Mouse (Mus musculus): Measurements from ENCODE around the gene Sla2. TPM values are rescaled to one million over a fixed set of nuclear protein-coding genes. Genes with fewer than 3 reads are reported as not detected.

Sla2 gene
- polyA plus RNA-seq, 1 experiment from 2014 or later, result 0.22 TPM

DNA sequence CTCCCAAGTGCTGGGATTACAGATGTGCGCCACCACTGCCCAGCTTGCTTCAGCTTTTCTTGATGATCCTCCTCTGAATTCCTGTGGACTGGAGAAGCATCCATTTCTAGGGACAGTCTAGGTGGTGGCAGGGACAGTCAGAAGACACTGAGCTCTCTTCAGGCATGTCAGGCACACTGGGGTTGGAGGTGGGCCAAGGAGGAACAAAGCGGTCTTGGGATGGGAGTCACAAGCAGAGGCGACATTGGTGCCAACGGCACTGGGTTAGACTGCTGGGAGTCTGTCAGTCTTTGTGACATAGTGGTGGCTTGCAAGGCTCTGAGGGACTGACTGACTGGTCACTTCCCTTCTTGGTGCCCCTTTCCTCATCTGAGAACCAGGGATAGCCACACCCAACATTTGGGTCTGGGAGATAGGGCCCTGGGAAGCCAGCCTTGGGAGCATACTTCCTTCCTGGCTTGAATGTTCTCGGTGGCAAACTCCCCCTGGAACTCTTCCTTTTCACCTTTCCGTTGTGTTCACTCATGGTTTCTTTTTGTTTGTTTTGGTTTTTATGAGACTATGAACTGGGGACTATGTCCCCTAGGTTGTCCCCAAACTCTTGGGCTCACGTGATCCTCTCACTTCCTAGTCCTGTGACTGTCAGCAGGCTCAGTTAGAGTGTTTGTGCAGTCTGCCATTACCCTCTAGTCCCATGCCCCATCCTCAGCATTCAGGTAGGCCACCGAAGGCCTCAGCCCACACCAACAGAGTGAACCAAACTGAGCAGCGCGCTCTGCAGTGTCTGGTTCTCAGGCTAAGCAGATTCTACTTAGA lies 2.4 kb downstream of the Sla2 start:
- no peaks in the 10 kb centered on the region for H3K4me1 ChIP-seq (ENCODE audit: control insufficient read depth, insufficient read depth, low read length)
- no peaks in the 10 kb centered on the region for H3K9me3 ChIP-seq (ENCODE audit: control insufficient read depth, low read depth, low read length)
- no peak overlapping the region for H3K27ac ChIP-seq (ENCODE audit: low read length)
- no peaks in the 10 kb centered on the region for H3K27me3 ChIP-seq (ENCODE audit: control insufficient read depth, insufficient read depth, low read length)
- H3K36me3 ChIP-seq (ENCODE audit: control insufficient read depth, insufficient read depth, low read length), result no peaks in the 10 kb centered on the region
- H3K9ac ChIP-seq (replicated peaks; ENCODE audit: low read depth, low read length), result no peak overlapping the region
- no peak overlapping the region for H3K4me2 ChIP-seq (replicated peaks; ENCODE audit: low read depth, low read length)
- WGBS, result 86% methylated on average over 10 of the region's 10 CpGs
- no peak for ATAC-seq (ENCODE audit: insufficient number of reproducible peaks, insufficient read depth, low FRiP score, low read depth)
- H3K4me3 ChIP-seq (ENCODE audit: low read depth, low read length), result no peak overlapping the region

DNA sequence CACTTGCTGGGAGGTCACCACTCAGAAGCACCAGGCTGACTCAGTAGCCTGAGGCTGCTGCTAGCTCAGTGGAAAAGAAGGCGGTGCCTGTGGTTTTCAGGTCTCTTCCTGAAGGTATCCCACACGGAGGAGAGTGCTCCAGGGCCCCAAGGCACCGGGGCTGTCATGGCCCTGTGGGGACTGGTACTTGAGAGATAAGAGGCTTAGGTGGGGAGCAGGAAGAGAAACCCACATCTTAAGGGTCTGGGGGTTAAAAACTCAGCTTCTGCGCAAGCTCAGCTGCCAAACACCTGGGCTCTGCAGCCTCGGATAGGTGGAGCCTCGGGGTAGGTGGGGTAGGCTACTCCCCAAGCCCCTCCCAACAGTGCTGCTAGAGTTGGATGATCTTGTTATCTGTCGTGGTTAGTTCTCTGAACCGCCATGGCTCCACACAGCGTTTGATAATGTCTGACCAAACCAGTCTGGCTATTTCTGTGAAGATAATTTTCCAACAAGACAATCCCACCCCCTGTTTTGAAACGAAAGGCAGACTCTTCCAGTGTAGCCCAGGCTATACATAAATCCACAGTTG lies 4.5 kb downstream of the Sla2 start:
- Histone ChIP-seq H3K27me3 (ENCODE audit: control insufficient read depth, insufficient read depth, low read length) (no peaks in the 10 kb centered on the region), H3K4me2 (replicated peaks; ENCODE audit: low read depth, low read length) (no peak overlapping the region), H3K4me1 (ENCODE audit: control insufficient read depth, insufficient read depth, low read length) (0 out of 2 replicates have a peak, but pooled peaks cover 2% of the 10 kb centered on the region), H3K9ac (replicated peaks; ENCODE audit: low read depth, low read length) (no peak overlapping the region), H3K36me3 (ENCODE audit: control insufficient read depth, insufficient read depth, low read length) (no peaks in the 10 kb centered on the region), H3K9me3 (ENCODE audit: control insufficient read depth, low read depth, low read length) (no peaks in the 10 kb centered on the region), H3K27ac (ENCODE audit: low read length) (no peak overlapping the region), H3K4me3 (ENCODE audit: low read depth, low read length) (no peak overlapping the region)
- ATAC-seq (ENCODE audit: insufficient number of reproducible peaks, insufficient read depth, low FRiP score, low read depth), result no peak; the same call in 1 of the 2 replicates
- 31% methylated on average over 10 of the region's 10 CpGs for WGBS

- Histone ChIP-seq H3K27me3 (ENCODE audit: control insufficient read depth, insufficient read depth, low read length) (no peaks in the 10 kb centered on the region), H3K4me2 (replicated peaks; ENCODE audit: low read depth, low read length) (no peak overlapping the region), H3K36me3 (ENCODE audit: control insufficient read depth, insufficient read depth, low read length) (peaks cover 1% of the 10 kb centered on the region; the same call in 1 of the 2 replicates), H3K9me3 (ENCODE audit: control insufficient read depth, low read depth, low read length) (no peaks in the 10 kb centered on the region), H3K4me1 (ENCODE audit: control insufficient read depth, insufficient read depth, low read length) (0 out of 2 replicates have a peak, but pooled peaks cover 2% of the 10 kb centered on the region), H3K27ac (ENCODE audit: low read length) (no peak overlapping the region), H3K4me3 (ENCODE audit: low read depth, low read length) (no peak overlapping the region), H3K9ac (replicated peaks; ENCODE audit: low read depth, low read length) (no peak overlapping the region)
- 81% methylated on average over 3 of the region's 3 CpGs for WGBS
- ATAC-seq (ENCODE audit: insufficient number of reproducible peaks, insufficient read depth, low FRiP score, low read depth), result no peak
Observed at GRCm38 (mm10) chr2:156879541-156879940, 7.5 kb downstream of the Sla2 start.

DNA sequence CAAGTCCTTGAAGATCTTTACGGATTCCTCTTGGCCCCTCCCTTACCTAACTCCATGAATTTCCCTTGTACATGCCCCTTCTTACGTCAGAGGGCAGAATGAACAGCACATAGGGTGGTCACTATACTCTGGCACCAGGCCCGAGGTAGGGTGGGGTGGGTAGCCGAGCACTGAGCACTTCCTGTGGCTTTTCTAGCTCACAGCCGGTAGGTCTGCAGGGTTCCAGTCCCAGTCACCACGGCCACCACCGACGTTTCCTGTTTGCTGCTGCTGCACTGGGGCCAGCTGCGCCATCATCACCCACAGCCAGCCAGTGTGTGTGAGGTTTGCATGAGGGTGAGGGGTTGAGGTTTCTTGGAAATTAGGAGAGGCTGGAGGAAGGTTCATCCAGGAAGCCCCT lies 9.3 kb downstream of the Sla2 start:
- no peak overlapping the region for H3K4me3 ChIP-seq (ENCODE audit: low read depth, low read length)
- H3K27me3 ChIP-seq (ENCODE audit: control insufficient read depth, insufficient read depth, low read length), result no peaks in the 10 kb centered on the region
- 53% methylated on average over 9 of the region's 9 CpGs for WGBS
- peaks cover 19% of the 10 kb centered on the region for H3K36me3 ChIP-seq (ENCODE audit: control insufficient read depth, insufficient read depth, low read length)
- H3K4me2 ChIP-seq (replicated peaks; ENCODE audit: low read depth, low read length), result no peak overlapping the region
- ATAC-seq (ENCODE audit: insufficient number of reproducible peaks, insufficient read depth, low FRiP score, low read depth), result no peak
- 0 out of 2 replicates have a peak, but pooled peaks cover 2% of the 10 kb centered on the region for H3K4me1 ChIP-seq (ENCODE audit: control insufficient read depth, insufficient read depth, low read length)
- no peaks in the 10 kb centered on the region for H3K9me3 ChIP-seq (ENCODE audit: control insufficient read depth, low read depth, low read length)
- H3K9ac ChIP-seq (replicated peaks; ENCODE audit: low read depth, low read length), result no peak overlapping the region
- no peak overlapping the region for H3K27ac ChIP-seq (ENCODE audit: low read length)

GRCm38 (mm10) chr2:156874760-156875510 lies 12.1 kb downstream of the Sla2 start:
- no peaks in the 10 kb centered on the region for H3K27me3 ChIP-seq (ENCODE audit: control insufficient read depth, insufficient read depth, low read length)
- WGBS, result 93% methylated on average over 4 of the region's 4 CpGs
- H3K27ac ChIP-seq (ENCODE audit: low read length), result no peak overlapping the region
- H3K9me3 ChIP-seq (ENCODE audit: control insufficient read depth, low read depth, low read length), result no peaks in the 10 kb centered on the region
- H3K4me2 ChIP-seq (replicated peaks; ENCODE audit: low read depth, low read length), result no peak overlapping the region
- no peak overlapping the region for H3K4me3 ChIP-seq (ENCODE audit: low read depth, low read length)
- no peak for ATAC-seq (ENCODE audit: insufficient number of reproducible peaks, insufficient read depth, low FRiP score, low read depth)
- H3K36me3 ChIP-seq (ENCODE audit: control insufficient read depth, insufficient read depth, low read length), result peaks cover 39% of the 10 kb centered on the region
- H3K9ac ChIP-seq (replicated peaks; ENCODE audit: low read depth, low read length), result no peak overlapping the region
- 0 out of 2 replicates have a peak, but pooled peaks cover 2% of the 10 kb centered on the region for H3K4me1 ChIP-seq (ENCODE audit: control insufficient read depth, insufficient read depth, low read length)

- Histone ChIP-seq H3K4me1 (ENCODE audit: control insufficient read depth, insufficient read depth, low read length) (0 out of 2 replicates have a peak, but pooled peaks cover 2% of the 10 kb centered on the region), H3K27ac (ENCODE audit: low read length) (no peak overlapping the region), H3K36me3 (ENCODE audit: control insufficient read depth, insufficient read depth, low read length) (peaks cover 39% of the 10 kb centered on the region), H3K9ac (replicated peaks; ENCODE audit: low read depth, low read length) (no peak overlapping the region), H3K27me3 (ENCODE audit: control insufficient read depth, insufficient read depth, low read length) (no peaks in the 10 kb centered on the region), H3K4me3 (ENCODE audit: low read depth, low read length) (no peak overlapping the region), H3K4me2 (replicated peaks; ENCODE audit: low read depth, low read length) (no peak overlapping the region), H3K9me3 (ENCODE audit: control insufficient read depth, low read depth, low read length) (no peaks in the 10 kb centered on the region)
- 86% methylated on average over 8 of the region's 8 CpGs for WGBS
- no peak for ATAC-seq (ENCODE audit: insufficient number of reproducible peaks, insufficient read depth, low FRiP score, low read depth)
Observed at GRCm38 (mm10) chr2:156874047-156874759, 12.8 kb downstream of the Sla2 start.

- Histone ChIP-seq H3K27ac (ENCODE audit: low read length) (no peak overlapping the region), H3K4me3 (ENCODE audit: low read depth, low read length) (no peak overlapping the region), H3K4me1 (ENCODE audit: control insufficient read depth, insufficient read depth, low read length) (0 out of 2 replicates have a peak, but pooled peaks cover 2% of the 10 kb centered on the region), H3K4me2 (replicated peaks; ENCODE audit: low read depth, low read length) (no peak overlapping the region), H3K27me3 (ENCODE audit: control insufficient read depth, insufficient read depth, low read length) (no peaks in the 10 kb centered on the region), H3K9me3 (ENCODE audit: control insufficient read depth, low read depth, low read length) (no peaks in the 10 kb centered on the region), H3K36me3 (ENCODE audit: control insufficient read depth, insufficient read depth, low read length) (peaks cover 39% of the 10 kb centered on the region), H3K9ac (replicated peaks; ENCODE audit: low read depth, low read length) (no peak overlapping the region)
- ATAC-seq (ENCODE audit: insufficient number of reproducible peaks, insufficient read depth, low FRiP score, low read depth), result no peak
- 30% methylated on average over 5 of the region's 5 CpGs for WGBS
Observed at GRCm38 (mm10) chr2:156873629-156874028, 13.4 kb downstream of the Sla2 start.

- Histone ChIP-seq H3K9me3 (ENCODE audit: control insufficient read depth, low read depth, low read length) (no peaks in the 10 kb centered on the region), H3K4me3 (ENCODE audit: low read depth, low read length) (no peak overlapping the region), H3K4me1 (ENCODE audit: control insufficient read depth, insufficient read depth, low read length) (no peaks in the 10 kb centered on the region), H3K27ac (ENCODE audit: low read length) (no peak overlapping the region), H3K9ac (replicated peaks; ENCODE audit: low read depth, low read length) (no peak overlapping the region), H3K36me3 (ENCODE audit: control insufficient read depth, insufficient read depth, low read length) (peaks cover 52% of the 10 kb centered on the region), H3K4me2 (replicated peaks; ENCODE audit: low read depth, low read length) (no peak overlapping the region), H3K27me3 (ENCODE audit: control insufficient read depth, insufficient read depth, low read length) (no peaks in the 10 kb centered on the region)
- WGBS, result 47% methylated on average over 6 of the region's 6 CpGs
- no peak for ATAC-seq (ENCODE audit: insufficient number of reproducible peaks, insufficient read depth, low FRiP score, low read depth)
Observed at GRCm38 (mm10) chr2:156870519-156870918, 16.5 kb downstream of the Sla2 start.

Data from stomach, embryonic 14.5 days (tissue).